Mouse (Mus musculus): ENCODE measurements at regions not wholly inside any gene's neighbourhood (a gene's known extent, or its start where the extent isn't known, plus 50 kb on each side); places are given as distances from the start of the nearest gene placed in this dataset.

DNA sequence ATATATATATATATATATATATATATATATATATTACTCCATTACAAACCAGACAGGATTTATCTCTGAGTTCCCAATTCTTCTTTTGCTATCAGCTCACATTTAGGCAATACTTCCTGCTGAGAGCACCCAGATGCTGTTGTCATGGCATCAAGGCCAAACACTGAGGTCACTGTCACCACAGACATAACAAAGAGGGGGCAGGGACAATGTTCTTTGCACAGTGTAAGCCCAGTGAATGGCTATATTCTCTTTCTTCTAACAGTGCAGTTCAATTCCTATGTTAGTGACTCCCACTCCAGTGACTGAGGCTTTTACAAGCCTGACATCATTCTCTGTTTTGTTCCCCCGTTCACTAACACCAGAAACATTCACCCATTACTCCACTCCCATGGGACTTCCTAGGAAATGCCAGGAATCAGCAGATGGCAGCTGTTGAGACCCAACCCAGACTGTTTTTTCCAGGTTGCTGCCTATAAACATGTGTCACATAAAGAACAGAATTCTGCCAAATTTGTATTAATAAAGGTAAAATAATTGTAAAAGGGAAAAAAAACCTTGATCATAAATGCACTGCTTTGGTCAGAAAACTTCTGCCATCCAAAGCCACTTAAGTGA, 289.5 kb downstream of the Slc22a22 start:
- DNase-seq (ENCODE audit: low spot score): no peak

DNA sequence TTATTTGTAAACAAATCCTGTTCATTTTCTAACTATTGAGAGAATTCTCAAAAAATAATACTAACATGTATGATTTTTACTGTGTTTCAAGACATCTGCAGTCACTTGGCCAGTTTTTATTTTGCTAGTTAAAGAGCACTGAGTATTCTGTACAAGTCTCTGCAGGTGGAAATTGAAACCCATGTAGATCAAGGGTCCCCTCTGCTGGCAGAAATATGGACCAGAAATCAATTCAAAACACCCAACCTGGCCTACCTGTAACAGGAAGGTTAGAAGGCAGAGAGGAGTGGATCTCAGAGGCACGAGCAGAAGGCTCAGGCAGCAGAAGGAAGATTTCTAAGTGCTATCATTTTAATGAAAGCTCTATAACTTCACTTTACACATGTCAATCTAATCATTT, 298.3 kb downstream of the Slc22a22 start:
- no peak for DNase-seq (ENCODE audit: low spot score)

- no peak for DNase-seq (ENCODE audit: low spot score)
Measured at GRCm38 (mm10) chr15:57172723-57173122, 304.7 kb downstream of the Slc22a22 start.

DNA sequence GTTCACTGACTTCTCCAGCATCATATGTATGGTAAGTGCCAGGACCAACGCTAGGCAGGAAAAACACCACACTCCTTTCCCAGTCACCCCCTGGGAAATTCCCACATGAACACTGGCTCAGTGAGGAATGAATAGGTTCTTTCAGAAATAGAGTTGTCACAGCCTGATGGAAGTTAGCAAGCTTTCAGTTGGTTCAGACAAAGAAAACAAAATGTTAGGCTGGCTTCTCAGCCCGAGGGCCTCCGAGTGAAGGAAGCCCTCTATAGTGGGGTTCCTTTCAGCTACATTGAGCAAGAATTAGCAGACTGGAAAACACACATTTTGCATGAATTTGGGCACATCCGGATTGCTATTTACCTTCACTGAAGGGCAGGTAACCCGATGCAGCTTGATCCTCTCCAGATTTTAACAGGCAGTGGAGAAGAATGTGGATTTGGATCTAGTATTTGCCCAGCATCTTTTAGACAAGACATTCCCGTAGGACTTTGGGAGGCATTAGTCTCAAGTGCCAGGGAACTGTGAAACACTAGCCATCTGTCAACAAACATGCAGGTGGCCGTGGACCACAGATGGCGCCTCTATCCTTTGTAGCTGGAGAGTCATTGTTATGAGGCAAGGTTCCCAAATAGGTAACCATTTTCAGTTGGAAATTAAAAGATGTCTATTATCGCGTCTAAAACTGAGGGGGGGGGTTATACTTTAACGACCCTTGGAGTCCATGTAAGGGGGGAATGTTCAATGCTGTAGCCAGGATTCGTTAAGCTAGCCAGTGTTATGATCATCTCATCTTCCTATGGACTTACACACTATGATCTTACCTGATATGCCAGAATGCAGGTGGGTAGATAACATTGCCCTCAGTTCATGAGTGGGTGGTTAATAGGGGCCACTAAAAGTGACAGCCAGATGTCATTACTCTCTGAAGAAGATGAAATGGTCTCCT, 314.8 kb downstream of the Slc22a22 start:
- DNase-seq (ENCODE audit: low spot score): no peak

DNA sequence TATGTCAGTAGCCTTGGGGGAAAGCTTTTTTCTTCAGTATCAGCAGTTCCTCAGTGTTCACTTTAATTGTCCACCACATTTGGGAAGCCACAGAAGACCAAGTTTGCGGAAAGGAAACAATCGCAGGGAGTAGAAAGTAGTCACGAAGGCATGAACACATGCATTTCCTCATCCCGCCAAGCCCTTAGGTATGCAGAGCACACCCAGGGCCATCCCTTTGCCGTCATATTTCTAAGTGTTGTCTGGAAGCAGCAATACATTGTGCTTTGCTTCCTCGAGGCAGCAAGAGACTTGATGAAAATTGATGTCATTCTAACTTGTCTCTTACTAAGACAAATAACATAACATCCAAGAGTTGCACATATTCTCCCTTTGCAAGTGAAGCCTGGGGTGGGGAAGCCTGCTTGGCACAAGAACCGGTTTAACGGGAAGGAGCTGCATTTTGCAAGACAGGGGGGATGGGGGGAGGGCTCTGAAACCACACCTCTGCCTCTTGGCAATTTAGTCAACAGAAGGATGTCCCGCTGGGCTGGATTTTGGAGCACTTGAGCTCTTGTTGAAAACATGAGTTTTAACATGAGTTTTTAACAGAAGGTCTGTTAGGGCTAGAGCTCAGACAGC, 337.2 kb downstream of the Slc22a22 start:
- DNase-seq (ENCODE audit: low spot score): peak; percentile 12

DNA sequence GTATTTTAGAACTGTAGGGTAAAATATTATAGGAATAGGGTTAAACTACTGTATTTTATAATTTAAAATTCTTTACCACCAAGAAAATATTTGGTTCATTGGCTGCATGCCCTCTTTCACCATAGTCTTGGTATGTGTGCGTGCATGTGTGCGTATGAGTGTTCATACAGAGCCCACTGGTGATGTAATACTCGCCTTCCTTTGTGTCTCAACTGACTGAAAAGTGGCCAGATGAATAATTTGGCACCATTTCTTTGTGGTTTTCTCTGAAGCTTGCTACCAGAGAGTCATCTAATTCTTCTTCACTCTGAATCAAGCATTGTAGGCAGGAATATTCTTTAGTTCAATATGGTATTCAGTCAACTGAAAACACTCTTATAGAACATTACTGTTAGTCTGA, 372.7 kb downstream of the Slc22a22 start:
- no peak for DNase-seq (ENCODE audit: low spot score)

GRCm38 (mm10) chr15:57097309-57097708, 380.1 kb downstream of the Slc22a22 start:
- DNase-seq (ENCODE audit: low spot score): no peak

DNA sequence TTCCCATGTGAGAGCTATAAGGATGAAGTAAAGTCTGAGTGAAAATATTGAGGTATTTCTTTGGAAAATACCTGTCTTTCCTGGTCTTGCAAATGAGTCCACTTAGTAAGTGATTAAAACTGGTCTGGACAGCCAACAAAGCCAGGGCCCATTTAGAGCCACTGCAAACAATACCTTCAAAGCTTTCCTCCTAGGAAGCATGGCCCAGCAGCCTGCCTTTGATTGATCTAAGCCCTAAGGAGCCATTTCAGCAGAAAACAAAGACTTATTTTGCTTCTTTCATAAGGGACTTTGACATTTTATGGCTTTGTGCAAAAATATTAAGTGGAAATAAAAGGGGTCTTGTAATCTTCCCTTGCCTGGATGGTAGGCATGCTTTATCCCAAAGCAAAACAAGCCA, 397.6 kb downstream of the Slc22a22 start:
- DNase-seq (ENCODE audit: low spot score): no peak

GRCm38 (mm10) chr15:57073776-57074175, 403.6 kb downstream of the Slc22a22 start:
- no peak for DNase-seq (ENCODE audit: low spot score)

GRCm38 (mm10) chr15:57061502-57061901, 415.9 kb downstream of the Slc22a22 start:
- DNase-seq (ENCODE audit: low spot score): no peak

DNA sequence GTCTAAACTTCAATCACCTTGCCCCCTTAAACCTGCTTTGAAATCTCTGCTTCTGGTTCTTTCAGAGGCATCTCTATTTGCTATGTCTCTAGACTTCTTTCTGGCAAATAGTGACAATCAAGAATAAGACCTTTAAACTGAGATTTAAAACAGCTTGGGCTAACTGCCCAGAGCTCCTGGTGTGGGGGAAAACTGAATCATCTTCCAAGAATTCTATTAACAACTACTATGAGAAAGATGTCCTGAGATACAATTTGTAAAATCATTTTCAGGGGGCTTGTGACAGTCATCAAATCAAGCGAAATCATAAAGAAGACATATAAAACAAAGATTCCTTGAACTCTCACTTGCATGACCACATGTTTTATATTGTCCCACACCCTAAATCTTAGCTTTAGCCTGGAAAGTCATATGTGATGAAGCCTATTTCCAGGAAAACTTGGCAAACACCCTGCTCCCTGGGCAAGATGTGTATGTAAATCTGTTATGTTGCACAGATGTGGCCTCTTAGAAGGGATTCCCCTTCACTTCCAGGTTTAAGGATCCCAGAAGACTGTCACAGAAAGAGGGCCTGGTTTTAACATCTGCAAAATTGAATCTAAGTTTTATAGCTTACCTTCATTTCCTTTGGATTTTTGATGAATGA, 417.8 kb downstream of the Slc22a22 start:
- no peak for DNase-seq (ENCODE audit: low spot score)

DNA sequence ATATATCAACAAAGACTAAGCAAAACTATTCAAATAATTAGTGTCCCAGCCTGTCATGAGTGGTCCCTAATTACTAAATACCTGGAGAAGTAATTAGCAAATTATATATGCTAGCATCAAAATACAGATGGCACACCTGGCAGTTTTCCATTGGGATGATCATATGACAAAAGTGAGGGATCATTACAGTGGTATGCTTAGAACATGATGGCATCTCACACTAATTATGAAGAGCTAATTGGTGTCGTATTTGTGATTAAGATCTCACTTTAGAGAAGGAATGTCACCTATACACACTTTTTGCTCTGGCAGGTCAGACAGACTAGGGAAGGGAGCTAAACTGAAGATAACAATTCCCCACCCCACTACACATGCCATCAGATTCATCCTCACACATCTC, 425.1 kb downstream of the Slc22a22 start:
- DNase-seq (ENCODE audit: low spot score): no peak

- no peak for DNase-seq (ENCODE audit: low spot score)
Measured at GRCm38 (mm10) chr15:57036806-57037566, 440.4 kb downstream of the Slc22a22 start.

GRCm38 (mm10) chr15:57033012-57033411, 444.4 kb downstream of the Slc22a22 start:
- DNase-seq (ENCODE audit: low spot score): no peak

Data from urinary bladder, postnatal 25 days (tissue).